Mouse (Mus musculus) Muller cell, postnatal 12 days (primary cell): ENCODE data around the gene Fig4.

Experiments used
- DNase-seq: peaks from one replicate; pipeline ENCODE4 v3.0.0-alpha.2; 2015; ENCODE audit errors: inconsistent ontology term

Gene Fig4

DNA sequence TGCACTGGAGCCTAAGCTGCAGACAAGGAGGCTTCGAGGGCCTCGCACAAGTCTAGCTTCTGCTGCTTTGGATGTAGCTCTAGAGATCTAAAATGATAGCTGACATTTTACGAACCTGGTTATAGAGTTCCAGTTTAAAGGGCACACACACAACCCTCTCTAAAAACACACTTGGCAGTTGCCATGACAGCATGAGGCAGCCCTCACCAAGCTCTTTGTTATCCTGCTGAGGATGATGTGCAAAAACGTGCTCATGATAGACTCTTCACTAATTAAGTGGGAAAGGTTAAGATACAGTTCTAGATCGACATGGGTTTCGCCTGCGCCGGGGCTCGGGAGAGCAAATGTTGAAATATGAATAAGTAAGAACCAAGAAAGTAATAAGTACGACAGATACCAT, 84.2 kb downstream of the Fig4 start:
- no peak for DNase-seq

DNA sequence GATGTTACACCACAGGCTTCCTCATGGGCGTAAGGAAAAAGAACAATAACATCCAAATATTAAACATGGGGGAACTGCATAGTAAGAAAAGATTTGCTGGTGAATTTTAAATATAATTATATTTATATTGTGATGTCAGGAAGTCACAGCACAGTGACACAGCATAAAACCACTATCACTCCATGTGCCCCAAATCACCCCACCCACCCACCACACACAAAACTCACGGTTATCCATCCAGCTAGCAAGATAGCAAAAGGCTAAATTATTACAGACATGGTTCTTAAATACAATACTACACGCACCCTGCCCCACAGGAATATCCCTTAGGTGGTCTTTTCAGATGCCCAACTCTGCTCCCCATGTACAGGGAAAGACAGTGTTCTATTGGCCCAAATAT, 89.0 kb downstream of the Fig4 start:
- DNase-seq: no peak

DNA sequence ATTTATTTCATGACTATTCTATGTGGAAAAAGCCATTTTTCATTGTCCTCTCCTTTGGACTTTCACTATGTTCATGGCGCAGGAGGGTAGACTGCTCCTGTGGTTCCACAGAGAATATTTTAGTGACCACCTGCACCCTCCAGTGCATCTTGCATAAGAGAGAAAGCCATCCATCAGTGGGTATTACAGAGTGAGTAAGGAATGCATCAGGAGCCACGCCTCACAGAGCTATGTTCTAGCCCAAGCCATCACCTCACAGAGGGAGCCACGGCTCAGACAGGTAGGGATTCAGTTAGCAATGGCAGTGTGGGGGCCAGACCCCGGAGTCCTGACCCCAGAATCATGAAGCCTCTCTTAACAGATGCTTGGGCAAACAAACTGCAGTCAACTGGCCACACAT, 93.5 kb downstream of the Fig4 start:
- no peak for DNase-seq

DNA sequence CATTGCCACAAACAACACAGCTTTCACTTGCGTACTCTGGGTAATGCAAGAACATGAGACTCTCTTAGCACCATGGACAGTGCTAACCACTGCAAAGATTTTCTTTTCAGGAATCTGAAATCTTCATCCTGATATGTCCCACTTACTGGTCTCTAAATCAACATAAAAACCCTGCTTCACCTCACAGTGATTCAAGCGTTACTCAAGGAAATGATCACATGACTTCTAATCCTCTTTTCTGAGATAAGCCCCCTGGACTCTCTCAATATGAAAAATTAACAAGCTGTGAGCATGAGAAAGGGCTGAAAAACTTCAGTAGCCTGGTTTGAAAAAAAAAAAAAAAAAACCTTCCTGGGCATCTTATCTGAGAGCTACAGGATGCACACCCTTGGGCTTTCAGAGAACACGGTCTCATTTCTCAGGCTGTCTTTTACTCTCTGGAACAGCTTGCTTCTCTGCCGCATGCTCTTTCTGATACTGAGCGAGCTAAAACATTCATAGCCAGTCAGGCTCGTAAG, 94.1 kb downstream of the Fig4 start:
- no peak for DNase-seq

DNA sequence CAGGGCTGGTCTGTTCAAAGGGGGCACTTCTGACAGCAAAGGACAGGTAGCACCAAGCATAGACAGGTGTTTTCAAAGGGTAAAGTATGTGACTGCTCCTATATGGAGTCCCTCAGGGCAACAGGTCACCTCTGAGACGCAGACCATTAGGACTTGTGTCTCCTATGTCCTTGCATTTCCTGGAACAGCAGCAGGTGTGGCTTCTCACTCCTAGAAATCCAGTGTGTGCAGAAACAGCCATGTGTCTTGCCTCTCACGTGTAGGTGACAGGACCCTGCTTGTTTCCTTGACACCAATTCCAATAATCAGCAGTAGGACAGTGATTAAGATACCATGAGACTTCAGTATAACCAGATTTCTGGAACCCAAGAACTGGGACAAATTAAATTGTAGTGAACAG, 97.4 kb downstream of the Fig4 start:
- no peak for DNase-seq

DNA sequence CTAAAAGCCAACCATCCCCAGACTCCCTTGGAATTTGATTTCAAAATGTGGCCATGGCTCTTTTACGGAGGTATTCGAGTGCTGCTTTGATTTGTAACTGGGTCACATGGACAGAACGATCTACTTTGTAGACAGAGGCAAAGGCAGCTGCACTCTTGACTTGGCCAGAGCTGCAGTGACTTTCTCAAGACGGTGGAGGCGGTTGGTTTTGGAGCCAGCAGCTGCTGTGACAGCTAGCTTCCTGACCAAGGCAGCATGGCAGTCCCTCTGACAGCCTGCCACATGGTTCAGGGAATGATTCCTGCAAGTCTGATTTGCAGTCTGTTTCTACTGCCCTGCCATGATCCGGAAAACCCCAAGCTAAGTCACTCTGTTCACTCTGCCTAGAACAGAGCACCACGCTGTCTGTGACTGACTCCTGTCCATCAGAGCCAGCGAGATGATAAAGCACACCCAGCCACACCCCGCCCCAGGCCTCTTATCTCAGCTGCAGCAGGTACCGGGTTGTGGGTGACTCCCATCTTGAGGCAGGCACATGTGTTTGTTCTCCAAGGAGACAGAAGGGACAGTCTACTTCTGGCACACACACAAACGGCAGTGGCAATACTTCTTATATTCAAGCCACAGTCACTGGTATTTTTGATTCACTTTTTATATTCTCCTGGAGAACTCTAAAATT, 98.3 kb downstream of the Fig4 start:
- DNase-seq: no peak

DNA sequence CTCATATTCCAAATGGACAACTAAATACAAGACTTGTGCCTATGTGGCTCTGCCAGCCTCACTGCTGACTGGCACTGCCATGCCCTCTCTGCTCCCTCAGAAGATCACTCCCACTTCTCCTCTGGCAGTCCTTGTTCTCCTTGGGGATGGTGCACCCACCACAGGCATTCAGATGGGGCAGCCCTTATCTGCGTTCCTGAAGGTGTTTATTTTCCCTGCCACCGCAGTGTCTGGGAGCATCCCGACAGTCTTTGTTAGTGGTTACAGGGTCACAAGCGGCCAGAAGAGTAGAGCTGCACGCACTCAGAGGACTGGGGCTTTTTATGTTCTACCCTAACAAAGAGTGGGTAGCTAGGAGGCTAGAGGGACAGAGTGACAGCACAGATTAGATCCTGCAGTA, 98.9 kb downstream of the Fig4 start:
- no peak for DNase-seq

DNA sequence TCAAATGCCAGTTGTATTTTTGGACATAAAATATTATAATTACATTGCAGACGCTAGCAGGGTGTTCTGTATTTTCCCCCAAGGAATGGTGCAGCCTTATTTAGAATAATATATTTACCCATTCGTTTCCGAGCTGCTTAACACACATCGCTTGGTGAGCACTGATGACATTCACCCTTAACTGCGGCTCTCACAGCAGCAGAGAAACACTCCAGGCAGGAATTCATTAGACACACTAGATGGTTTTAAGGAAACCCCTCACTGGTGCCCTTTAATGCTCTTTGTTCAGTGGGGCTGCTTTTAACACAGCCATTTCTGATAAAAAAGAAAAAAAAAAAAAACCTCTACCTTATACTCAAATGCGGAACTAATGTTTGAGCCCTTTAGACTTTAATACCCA, 104.3 kb downstream of the Fig4 start:
- DNase-seq: no peak

DNA sequence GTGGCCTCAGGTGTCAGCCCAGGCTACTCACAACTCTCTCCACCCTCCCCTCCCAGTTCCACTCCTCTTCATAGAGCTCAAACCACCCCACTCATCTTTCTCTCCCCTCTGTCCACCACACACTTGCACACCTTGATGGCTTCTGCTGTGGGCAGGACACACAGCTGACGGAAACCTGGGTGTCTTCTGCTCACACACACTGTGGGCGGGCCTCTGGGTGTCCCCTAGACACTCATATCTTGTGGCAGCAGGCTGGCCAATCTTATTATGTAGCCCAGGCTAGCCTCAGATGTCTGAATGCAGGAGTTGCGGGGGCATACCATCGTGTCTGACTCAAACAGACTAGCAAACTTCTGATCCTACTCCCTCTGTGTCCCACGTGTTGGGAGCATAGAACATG, 105.3 kb downstream of the Fig4 start:
- DNase-seq: no peak

DNA sequence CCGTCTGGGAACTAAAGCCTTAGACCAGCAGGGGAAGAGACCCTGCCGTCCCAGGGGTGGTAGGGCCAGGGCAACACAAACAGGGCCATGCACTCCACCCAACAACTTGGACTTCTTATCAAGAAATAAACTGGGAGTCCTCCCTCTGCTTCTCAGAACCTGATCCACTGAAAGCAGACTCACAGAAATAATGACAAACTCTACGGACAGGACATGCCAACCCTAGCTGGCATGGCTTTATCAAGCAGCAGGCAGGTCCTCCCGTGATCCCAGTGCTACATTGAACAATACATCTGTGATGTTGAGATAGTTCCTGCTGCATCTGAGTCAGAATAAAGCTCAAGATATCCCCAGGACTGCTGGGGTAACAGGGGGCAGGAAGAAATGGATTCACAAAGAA, 106.8 kb downstream of the Fig4 start:
- DNase-seq: no peak

DNA sequence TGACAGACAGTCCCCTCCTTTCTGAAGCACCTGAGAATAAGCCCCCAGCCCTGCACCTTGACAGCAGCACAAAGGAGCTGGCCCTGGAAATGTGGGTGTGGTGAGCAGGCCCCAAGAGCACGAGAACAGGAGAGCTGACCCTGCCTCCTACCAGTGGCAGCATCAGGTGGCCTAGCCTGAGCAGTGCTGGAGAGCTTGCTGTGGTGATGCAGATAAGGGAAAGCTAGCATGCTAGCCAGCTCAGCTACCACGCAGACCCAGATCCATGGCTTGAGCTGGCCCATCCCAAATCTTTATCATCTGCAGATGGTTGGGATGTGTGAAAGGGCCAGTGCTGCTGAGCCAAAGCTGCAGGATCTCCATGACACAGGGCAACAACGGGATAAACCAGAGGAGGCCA, 113.7 kb downstream of the Fig4 start:
- no peak for DNase-seq

DNA sequence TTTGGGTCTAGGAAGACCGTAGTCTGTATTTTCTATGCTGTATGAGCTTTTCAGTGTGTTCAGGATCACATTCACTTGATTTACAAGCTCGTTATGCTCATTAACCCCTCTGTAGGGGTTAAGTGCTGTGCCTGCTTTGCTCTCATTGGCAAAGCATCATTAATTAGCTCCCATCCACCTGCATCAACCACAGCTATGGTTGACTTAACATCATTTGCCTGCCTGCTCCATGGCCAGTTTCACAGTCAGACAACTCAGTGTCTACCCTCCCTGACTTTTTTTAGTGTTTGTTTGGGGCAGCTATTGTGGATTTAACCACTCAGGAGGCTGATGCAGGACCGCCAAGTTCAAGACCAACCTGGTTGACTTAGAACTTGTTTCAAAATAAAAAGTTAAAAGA, 119.1 kb downstream of the Fig4 start:
- DNase-seq: no peak

DNA sequence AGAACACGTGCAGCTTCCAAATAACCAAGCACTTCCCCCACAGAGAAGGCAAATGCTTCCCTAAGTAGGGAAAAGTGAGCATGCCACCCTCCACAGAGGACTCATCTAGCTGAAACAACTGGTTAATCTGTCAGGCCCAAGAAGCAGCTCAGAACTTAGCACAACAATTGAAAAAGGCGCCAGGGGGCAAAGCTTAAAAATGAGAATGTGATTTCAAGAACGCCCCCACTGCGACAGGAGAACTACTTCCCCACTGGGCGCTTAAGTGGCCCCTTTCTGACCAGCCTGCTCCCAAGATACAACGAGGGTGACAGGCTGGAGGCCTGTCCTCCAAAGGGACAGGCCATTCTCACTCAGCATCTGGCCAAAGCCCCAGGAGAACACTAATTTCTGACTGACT, 120.4 kb downstream of the Fig4 start:
- no peak for DNase-seq

DNA sequence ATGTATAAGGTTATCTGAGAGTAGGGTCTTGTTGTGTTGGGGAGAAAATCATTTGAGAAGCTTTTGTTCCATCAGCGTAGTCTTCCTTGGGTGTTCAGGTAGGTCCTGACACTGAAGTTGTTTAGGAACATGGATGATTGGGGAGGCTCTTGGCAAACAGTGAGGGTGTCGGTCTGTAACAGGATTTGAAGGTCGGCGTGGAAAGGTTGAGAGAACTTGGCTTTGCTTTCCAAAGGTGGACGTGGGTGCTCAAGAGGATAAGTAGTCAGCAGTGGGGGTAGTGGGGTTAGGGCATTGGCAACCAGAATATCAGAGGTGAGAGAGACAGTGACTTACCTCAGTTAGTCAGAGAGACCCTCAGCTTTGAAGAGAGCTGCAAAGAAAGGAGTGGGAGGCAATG, 136.9 kb downstream of the Fig4 start:
- DNase-seq: no peak

DNA sequence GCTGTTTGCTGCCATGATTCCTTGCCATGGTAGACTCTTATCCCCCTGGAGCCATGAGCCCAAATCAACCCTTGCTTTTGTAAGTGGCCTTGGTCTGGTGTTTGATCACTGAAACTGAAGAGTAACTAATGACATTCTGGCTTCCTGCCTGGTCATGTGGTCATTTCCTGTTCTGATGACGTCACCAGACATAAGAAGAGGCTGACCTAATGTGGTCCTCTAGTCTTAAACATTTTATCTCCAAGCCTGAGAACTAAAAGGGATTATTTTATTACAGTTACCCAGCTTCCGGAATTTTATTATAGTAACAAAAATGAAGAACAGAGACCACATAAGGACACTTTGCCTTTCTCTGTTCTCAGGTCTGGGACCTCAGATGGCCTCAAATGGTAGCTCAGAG, 140.0 kb downstream of the Fig4 start:
- DNase-seq: no peak

DNA sequence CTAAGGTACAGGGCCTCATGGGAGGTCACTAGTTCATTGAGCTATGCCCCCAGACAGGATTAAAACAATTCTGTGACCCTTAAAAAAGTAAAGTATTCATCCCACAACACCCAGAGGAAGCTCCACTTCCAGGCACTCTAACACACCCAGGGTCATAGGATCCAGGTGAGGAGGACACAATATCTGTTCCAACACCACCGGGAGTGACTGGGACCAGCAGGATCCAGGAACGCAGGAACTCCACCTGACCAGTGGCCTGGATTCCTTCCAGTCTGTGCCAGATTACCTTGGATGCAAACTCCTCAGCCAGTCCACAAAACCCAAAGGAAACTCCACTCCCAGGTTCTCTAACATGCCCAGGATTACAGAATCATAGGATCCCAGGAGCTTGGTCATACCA, 145.8 kb downstream of the Fig4 start:
- no peak for DNase-seq

DNA sequence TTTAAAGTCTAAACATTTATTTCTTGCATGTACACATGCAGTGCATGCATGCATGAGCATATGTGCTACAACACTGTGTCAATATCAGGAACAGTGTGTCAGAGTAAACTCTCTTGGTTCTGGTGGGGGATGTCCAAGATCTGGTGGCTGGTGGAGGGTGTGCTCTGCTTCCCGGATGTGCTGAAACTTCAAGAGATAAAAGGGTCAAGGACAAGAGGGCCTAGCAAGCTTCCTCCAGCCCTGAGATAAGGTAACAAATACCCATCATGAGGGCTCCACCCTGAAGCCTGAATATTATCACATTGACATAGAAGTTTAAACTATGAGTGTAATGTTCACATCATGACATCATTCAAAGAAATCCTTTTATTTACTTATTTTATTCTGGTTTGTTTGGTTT, 146.4 kb downstream of the Fig4 start:
- DNase-seq: no peak

DNA sequence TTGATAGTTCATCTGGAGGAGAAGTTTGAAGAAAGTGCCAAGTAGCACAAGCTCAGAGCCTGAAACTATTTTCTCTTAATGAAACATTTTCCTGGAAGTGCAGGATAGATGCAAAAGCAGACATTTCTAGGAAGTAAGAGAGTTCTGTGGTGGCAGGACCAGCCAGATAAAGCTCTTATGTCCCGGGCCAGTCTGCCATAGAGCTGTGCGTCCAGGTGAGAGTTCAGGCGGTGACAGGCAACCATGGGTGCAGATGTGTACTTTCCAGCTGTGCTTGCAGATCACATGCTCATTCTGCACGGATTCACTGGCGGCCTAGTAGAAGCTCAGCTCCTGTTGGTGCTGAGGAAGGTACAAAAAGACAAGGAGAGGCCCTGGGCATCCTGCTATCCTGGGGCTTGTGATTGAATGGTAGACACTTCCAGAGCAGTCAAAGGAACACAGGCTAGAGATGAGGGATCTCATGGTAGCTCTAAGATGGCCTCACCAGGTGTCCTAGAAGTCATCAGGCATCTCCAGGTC, 149.8 kb downstream of the Fig4 start:
- DNase-seq: no peak

DNA sequence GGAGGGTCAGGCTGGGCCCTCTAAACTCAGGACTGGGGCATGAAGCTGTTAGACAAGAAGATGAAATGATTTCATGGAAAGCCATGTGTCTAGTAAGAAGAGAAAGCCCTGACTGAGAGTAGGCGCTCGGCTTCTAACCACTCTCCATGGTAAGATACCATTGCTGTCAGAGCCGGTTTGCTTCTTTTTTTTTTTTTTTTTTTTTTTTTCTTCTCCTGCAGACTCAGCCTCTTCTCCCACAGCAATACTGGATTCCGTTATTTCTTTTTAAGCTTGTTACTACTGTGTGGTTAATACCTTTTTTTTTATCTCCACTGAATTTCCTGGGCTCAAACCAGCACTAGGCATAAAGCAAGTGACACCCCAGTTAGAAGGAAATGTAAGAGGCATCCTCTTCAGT, 151.2 kb downstream of the Fig4 start:
- no peak for DNase-seq

DNA sequence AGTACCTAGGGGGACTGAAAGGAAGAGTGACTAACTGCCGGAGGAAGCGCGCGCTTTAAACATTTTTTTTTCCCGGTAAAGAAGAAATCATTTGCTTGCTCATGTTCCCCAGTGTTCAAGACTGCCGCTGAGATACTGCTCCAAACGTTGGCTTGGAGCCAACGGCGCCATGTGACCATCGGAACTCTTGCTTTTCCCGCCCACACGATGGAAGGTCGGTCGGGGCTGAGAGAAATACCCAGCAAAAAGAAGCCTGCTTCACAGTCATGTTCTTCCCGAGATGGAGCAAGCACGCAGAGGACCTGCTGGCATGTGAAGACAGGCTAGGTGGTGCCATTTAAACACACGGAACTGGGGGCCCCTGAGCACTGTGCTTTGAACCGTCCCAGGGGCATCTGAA, 151.6 kb downstream of the Fig4 start:
- DNase-seq: no peak

DNA sequence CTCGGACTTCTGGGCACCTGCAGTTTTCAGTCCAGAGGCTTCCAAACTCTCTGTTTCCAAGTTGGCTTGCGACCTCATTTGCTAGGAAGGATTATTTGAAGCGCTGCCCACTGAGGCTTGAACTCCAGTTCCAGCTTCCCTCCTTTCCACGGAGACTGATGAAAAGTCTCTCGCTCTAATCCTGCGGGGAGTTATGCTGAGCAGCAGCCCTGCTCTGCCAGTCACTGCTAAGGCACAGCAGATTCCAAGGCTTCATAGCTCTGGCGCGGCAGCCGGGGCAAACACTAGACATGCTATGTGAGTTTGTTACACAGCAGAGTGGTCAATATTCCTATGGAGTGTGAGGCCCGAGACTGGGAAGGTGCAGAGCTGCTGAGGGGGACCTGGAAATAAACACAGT, 152.0 kb downstream of the Fig4 start:
- DNase-seq: peak; percentile 5

DNA sequence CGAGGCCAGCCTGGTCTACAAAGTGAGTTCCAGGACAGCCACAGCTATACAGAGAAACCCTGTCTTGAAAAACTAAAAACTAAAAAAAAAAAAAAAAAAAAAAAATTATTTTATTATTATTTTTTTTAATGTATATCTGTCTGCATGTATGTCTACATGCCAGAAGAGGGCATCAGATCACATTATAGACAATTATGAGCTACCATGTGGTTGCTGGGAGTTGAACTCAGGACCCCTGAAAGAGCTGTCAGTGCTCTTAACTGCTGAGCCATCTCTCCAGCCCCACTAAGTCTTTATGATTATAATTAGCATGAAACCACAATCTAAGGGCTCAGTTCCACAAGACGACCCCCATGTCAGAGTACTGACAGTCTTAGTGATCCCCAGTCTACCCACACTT, 152.6 kb downstream of the Fig4 start:
- DNase-seq: no peak

DNA sequence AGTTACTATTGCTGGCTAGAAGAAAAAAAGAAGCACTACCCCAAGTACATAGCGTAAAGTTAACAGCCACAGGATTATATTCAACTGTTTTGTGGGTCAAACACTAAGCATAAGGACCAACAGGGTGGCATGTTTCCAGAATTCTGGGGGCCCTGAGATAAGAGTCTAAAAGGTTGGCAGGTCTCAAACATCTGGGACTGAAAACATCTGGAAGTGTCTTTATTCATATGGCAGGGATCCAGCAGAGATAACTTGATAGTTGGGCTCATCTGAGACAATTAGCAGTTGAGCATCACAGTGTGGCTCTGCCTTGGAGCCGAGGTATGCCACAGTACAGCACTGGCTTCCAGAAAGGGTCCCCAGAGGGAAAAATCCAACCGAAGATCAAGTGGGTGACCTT, 153.8 kb downstream of the Fig4 start:
- no peak for DNase-seq

DNA sequence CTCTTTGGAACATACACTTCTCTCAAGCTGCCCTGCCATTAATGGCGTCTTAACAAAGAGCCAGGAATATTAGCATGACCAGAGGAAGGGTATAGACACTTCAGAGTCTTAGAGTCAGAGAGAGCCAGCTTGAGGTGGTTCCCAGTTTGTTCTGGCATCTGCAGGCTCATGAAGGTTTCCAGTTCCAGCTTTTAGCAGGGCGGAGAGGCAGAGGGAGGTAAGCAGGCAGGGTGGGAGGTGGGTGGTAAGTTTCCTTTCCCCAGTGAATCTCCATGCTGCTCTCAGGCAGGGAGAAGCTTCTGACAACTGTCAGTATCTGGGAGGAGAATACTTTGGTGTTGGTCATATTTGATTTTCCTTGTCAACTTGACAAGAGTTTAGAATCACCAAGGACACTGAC, 156.9 kb downstream of the Fig4 start:
- DNase-seq: no peak
